Mouse (Mus musculus) hindbrain, embryonic 16.5 days (tissue): Measurements from ENCODE around the gene Zfr2. TPM values are rescaled to one million over a fixed set of nuclear protein-coding genes. Genes with fewer than 3 reads are reported as not detected.

Experiments used
- ATAC-seq: fragments of 200-750 bp; cut with Nextera tagmentation; 2 replicates; pipeline ENCODE4 v1.8.0; 2017; ENCODE audit warnings: moderate TSS enrichment, moderate library complexity
- H3K27ac ChIP-seq: fragments of 300-500 bp; sonication (generic); 2 replicates; pipeline ENCODE4 v1.5.1; 2014; ENCODE audit warnings: low read depth, mild to moderate bottlenecking, control low read depth, low read length, moderate library complexity
- H3K27me3 ChIP-seq: fragments of 300-500 bp; sonication (generic); replicated peaks from 2 replicates; pipeline ENCODE4 v1.6.1; 2014; ENCODE audit warnings: low read length; ENCODE audit not compliant: control insufficient read depth, insufficient read depth
- H3K36me3 ChIP-seq: fragments of 300-500 bp; sonication (generic); 2 replicates; pipeline ENCODE4 v1.6.1; 2014; ENCODE audit warnings: mild to moderate bottlenecking, low read length, moderate library complexity, mixed read lengths; ENCODE audit not compliant: control insufficient read depth, insufficient read depth
- H3K4me1 ChIP-seq: fragments of 300-500 bp; sonication (generic); 2 replicates; pipeline ENCODE4 v1.6.1; 2014; ENCODE audit warnings: low read depth, low read length; ENCODE audit not compliant: control insufficient read depth, insufficient read depth
- H3K4me2 ChIP-seq: fragments of 300-500 bp; sonication (generic); 2 replicates; pipeline ENCODE4 v1.6.1; 2014; ENCODE audit warnings: mild to moderate bottlenecking, low read length, control low read depth, moderate library complexity
- H3K4me3 ChIP-seq: fragments of 300-500 bp; sonication (generic); 2 replicates; pipeline ENCODE4 v1.5.1; 2014; ENCODE audit warnings: mild to moderate bottlenecking, low read length, control low read depth, moderate library complexity
- H3K9ac ChIP-seq: fragments of 300-500 bp; sonication (generic); 2 replicates; pipeline ENCODE4 v1.6.1; 2014; ENCODE audit warnings: low read depth, mild to moderate bottlenecking, control low read depth, low read length, moderate library complexity
- H3K9me3 ChIP-seq: fragments of 300-500 bp; sonication (generic); 2 replicates; pipeline ENCODE4 v1.6.1; 2014; ENCODE audit warnings: mild to moderate bottlenecking, low read length, moderate library complexity; ENCODE audit not compliant: control insufficient read depth
- WGBS: fragments of 180-500 bp; shearing (Covaris S2); extraction: QIAGEN DNeasy Blood & Tissue Kit; methylation state at CpG from one replicate; pipeline ENCODE4 v1.1.7; 2014; 5-methylcytosine and 5-hydroxymethylcytosine counted together
- polyA plus RNA-seq: library from polyadenylated mRNA; unstranded; fragments of >200 nt; fragmentation: Nextera tagmentation; extraction: Ambion mirVana; gene quantifications from 2 replicates; pipeline ENCODE4 v1.2.1, GENCODE M21; 2015

Gene Zfr2
- polyA plus RNA-seq, 1 experiment from 2014 or later = 23.8 TPM

GRCm38 (mm10) chr10:81294442-81294841 is 61.5 kb downstream of the Zfr2 start:
- Histone ChIP-seq H3K27ac (no peak overlapping the region; the same call in 1 of the 2 replicates), H3K9me3 (no peaks in the 10 kb centered on the region), H3K27me3 (0 out of 2 replicates have a peak, but pooled peaks cover 2% of the 10 kb centered on the region), H3K4me2 (peak overlapping the region; percentile 96), H3K4me3 (peak overlapping the region; percentile 79), H3K4me1 (peaks cover 24% of the 10 kb centered on the region), H3K36me3 (no peaks in the 10 kb centered on the region), H3K9ac (peak overlapping the region; percentile 88)
- 59% methylated on average over 8 of the region's 8 CpGs for WGBS
- ATAC-seq = no peak

- H3K4me1 ChIP-seq = peaks cover 25% of the 10 kb centered on the region
- no peak overlapping the region for H3K27ac ChIP-seq
- no peak overlapping the region for H3K4me3 ChIP-seq
- H3K4me2 ChIP-seq = peak overlapping the region; percentile 96; the same call in 1 of the 2 replicates
- 94% methylated on average over 6 of the region's 6 CpGs for WGBS
- H3K9me3 ChIP-seq = no peaks in the 10 kb centered on the region
- H3K27me3 ChIP-seq = no peaks in the 10 kb centered on the region
- H3K9ac ChIP-seq = peak overlapping the region; percentile 9; the same call in 1 of the 2 replicates
- ATAC-seq = no peak
- H3K36me3 ChIP-seq = no peaks in the 10 kb centered on the region
Observed at GRCm38 (mm10) chr10:81295185-81295584, 62.2 kb downstream of the Zfr2 start.

- H3K27me3 ChIP-seq = no peaks in the 10 kb centered on the region
- H3K4me2 ChIP-seq = no peak overlapping the region
- no peaks in the 10 kb centered on the region for H3K36me3 ChIP-seq
- H3K9me3 ChIP-seq = no peaks in the 10 kb centered on the region
- H3K27ac ChIP-seq = no peak overlapping the region; the same call in 1 of the 2 replicates
- no peak for ATAC-seq
- peaks cover 33% of the 10 kb centered on the region for H3K4me1 ChIP-seq
- WGBS = 80% methylated on average over 6 of the region's 6 CpGs
- H3K4me3 ChIP-seq = no peak overlapping the region
- no peak overlapping the region for H3K9ac ChIP-seq
Observed at GRCm38 (mm10) chr10:81297246-81297645, 64.3 kb downstream of the Zfr2 start.

- ATAC-seq = no peak
- Histone ChIP-seq H3K9me3 (no peaks in the 10 kb centered on the region), H3K27ac (peak overlapping the region; percentile 51; the same call in 1 of the 2 replicates), H3K36me3 (no peaks in the 10 kb centered on the region), H3K4me3 (no peak overlapping the region), H3K4me1 (peaks cover 37% of the 10 kb centered on the region), H3K27me3 (no peaks in the 10 kb centered on the region), H3K4me2 (no peak overlapping the region), H3K9ac (no peak overlapping the region; the same call in 1 of the 2 replicates)
- WGBS = 73% methylated on average over 10 of the region's 10 CpGs
Observed at GRCm38 (mm10) chr10:81297845-81298244, 64.9 kb downstream of the Zfr2 start.

GRCm38 (mm10) chr10:81298369-81299100 is 65.6 kb downstream of the Zfr2 start:
- ATAC-seq = no peak
- Histone ChIP-seq H3K9me3 (no peaks in the 10 kb centered on the region), H3K4me1 (peaks cover 37% of the 10 kb centered on the region), H3K9ac (no peak overlapping the region), H3K36me3 (no peaks in the 10 kb centered on the region), H3K4me2 (no peak overlapping the region), H3K4me3 (no peak overlapping the region), H3K27ac (no peak overlapping the region), H3K27me3 (no peaks in the 10 kb centered on the region)
- 95% methylated on average over 17 of the region's 17 CpGs for WGBS

- Histone ChIP-seq H3K27ac (no peak overlapping the region), H3K4me2 (no peak overlapping the region), H3K9ac (no peak overlapping the region), H3K4me1 (peaks cover 33% of the 10 kb centered on the region), H3K4me3 (no peak overlapping the region), H3K27me3 (no peaks in the 10 kb centered on the region), H3K36me3 (no peaks in the 10 kb centered on the region), H3K9me3 (no peaks in the 10 kb centered on the region)
- ATAC-seq = no peak
- WGBS = 90% methylated on average over 14 of the region's 14 CpGs
Observed at GRCm38 (mm10) chr10:81299585-81300351, 66.8 kb downstream of the Zfr2 start.

- H3K4me1 ChIP-seq = peaks cover 27% of the 10 kb centered on the region
- H3K36me3 ChIP-seq = no peaks in the 10 kb centered on the region
- H3K4me3 ChIP-seq = no peak overlapping the region
- H3K27ac ChIP-seq = no peak overlapping the region
- H3K4me2 ChIP-seq = no peak overlapping the region
- no peaks in the 10 kb centered on the region for H3K9me3 ChIP-seq
- no peak for ATAC-seq
- no peak overlapping the region for H3K9ac ChIP-seq
- WGBS = 72% methylated on average over 9 of the region's 9 CpGs
- no peaks in the 10 kb centered on the region for H3K27me3 ChIP-seq
Observed at GRCm38 (mm10) chr10:81300352-81300907, 67.5 kb downstream of the Zfr2 start.

- H3K4me2 ChIP-seq = no peak overlapping the region
- no peak overlapping the region for H3K27ac ChIP-seq
- peaks cover 2% of the 10 kb centered on the region; the same call in 1 of the 2 replicates for H3K36me3 ChIP-seq
- no peaks in the 10 kb centered on the region for H3K9me3 ChIP-seq
- H3K9ac ChIP-seq = no peak overlapping the region
- no peak for ATAC-seq
- no peak overlapping the region for H3K4me3 ChIP-seq
- no peaks in the 10 kb centered on the region for H3K27me3 ChIP-seq
- peaks cover 23% of the 10 kb centered on the region for H3K4me1 ChIP-seq
- WGBS = 83% methylated on average over 9 of the region's 9 CpGs
Observed at GRCm38 (mm10) chr10:81301321-81301720, 68.4 kb downstream of the Zfr2 start.
